Mouse (Mus musculus): Measurements from ENCODE around the gene Gm37419. TPM values are rescaled to one million over a fixed set of nuclear protein-coding genes. Genes with fewer than 3 reads are reported as not detected.
A peak's percentile ranks its signal among the peaks of the same experiment; 100 is the strongest.

The Gm37419 gene
- total RNA-seq, 2 experiments from 2014 or later, result not detected

DNA sequence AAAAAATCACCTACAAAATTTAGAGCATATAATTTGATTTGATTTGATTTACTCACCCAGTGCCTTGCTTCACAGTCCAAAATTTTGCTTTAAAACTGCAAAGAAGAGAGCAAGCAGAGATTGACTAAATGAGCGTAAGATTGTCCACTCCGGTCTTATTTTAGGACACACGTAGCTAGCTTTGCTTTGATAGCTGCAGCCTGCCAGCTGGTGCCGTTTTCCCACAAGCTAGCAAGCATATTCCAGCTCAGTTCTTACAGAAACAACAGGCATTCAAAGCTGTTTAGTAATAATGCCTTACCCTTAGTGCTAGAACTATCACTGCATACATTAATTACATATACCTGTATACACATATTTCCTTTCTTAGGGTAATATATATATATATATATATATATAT is 9.8 kb upstream of the Gm37419 start:
- no peak for DNase-seq
- intact Hi-C loops (cut with DNase I), result no loop called here

DNA sequence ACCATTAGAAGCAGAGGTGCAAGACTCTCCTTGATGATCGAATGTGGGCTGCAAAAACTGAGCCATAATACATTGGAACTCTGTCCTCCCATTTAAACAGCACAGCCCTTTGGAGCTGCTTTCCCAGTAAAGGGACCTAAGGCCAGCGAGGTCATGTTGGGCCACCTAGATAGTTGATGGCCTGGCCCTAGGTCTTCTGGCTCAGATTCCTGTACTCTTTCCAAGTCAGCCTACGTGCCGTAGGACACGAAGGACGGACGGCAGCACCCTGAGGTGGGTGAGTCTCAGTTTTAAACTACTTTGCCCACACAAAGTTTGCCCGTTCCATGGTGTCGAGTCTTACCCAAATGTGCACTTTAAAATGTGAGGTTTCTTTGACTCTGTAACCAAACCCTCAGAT is 8.8 kb upstream of the Gm37419 start:
- intact Hi-C loops (cut with DNase I), result no loop called here

GRCm38 (mm10) chr16:23980201-23980870 is 7.9 kb upstream of the Gm37419 start:
- intact Hi-C loops (cut with DNase I), result loop anchor here (5.0 to 10.0 kb wide), 3 partner anchors 584 to 1367 kb away; no protein-coding TSS in a partner anchor
- peak in 1 of 2 experiments; percentile 41 for DNase-seq

More for the DNA sequence above, 8.8 kb upstream of the Gm37419 start:
- peak; percentile 62 to 63 for DNase-seq

DNA sequence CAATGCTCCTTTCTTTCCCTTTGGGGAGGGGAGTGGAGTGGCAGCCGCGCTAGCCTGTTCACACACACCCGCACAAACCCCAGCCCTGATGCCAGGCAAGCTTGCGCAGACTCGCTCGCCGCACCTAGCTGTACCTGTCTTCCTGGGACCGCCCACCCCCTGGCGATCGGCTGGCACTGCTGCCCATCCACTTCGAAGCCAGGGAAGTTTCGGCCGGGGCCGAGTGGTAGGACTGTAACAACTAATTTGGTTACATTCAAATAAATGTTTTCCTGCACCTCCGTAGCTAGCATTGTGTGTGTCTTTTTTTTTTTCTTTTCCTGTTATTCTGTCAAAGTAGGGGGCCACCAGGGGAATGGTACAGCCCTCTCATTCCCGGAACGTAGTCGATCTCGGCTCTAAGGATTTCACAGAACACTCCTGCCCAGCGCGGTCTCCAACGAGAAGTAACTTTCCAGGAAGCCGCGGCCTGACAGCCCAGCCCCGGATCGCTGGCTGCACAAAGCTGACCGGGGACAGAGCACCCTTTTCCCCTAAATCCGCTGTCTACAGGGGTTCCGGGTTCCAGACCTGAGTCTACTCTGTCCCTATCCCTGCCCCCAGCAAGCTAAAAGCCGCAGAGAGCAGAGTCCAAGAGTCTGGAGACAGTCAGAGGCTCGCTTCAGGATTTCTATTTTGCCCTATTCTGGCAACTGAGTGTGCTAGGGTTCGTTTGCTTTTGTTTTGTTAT is 7.1 kb upstream of the Gm37419 start:
- DNase-seq, result peak; percentile 47 to 65
- intact Hi-C loops (cut with DNase I), result loop anchor here (5.0 to 10.0 kb wide), 3 partner anchors 584 to 1366 kb away; no protein-coding TSS in a partner anchor

- intact Hi-C loops (cut with DNase I), result loop anchor here (1.0 to 10.0 kb wide), 4 partner anchors 583 to 1365 kb away; no protein-coding TSS in a partner anchor
- peak; percentile 78 to 85 for DNase-seq
These were observed 6.1 kb upstream of the Gm37419 start for GRCm38 (mm10) chr16:23981925-23982851.

DNA sequence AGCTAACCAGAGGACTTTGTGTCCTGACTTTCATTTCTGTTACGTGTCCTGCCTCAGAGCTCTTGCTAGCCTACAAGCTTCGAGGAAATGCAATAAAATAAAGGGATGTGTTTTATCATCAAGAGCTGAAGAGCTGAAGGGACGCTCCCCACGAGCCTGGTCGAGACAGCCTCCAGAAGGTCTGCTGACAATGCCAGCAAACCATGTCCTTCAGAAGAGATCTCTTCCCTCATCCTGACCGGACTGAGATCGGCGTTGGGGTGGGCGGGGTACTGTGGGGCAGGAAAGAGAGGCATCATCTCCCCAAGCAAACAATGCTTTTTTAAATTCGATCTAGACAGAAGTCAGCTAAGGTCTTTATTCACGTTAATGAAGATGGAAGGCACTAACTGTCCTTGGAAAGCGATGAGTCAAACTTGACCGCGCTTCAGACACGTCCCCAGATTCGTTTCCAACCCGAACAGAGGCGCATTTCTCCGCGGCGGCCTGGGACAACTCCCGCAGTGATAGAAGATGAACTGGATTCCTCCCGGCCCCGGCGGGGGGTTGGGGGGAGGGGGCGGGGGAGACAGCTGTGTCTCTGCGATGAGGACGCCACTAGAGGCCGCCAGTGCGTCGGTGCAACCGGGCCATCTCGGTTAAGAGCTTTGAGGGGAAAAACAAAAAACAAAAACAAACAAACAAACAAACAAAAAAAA is 5.2 kb upstream of the Gm37419 start:
- intact Hi-C loops (cut with DNase I), result loop anchor here (1.0 to 10.0 kb wide), 4 partner anchors 582 to 1364 kb away; no protein-coding TSS in a partner anchor

GRCm38 (mm10) chr16:23984183-23984582 is 4.1 kb upstream of the Gm37419 start:
- peak; percentile 91 to 93 for DNase-seq
- intact Hi-C loops (cut with DNase I), result loop anchor here (1.0 to 10.0 kb wide), 4 partner anchors 581 to 1363 kb away; no protein-coding TSS in a partner anchor

More for the DNA sequence above, 5.2 kb upstream of the Gm37419 start:
- DNase-seq, result peak; percentile 79 to 80

DNA sequence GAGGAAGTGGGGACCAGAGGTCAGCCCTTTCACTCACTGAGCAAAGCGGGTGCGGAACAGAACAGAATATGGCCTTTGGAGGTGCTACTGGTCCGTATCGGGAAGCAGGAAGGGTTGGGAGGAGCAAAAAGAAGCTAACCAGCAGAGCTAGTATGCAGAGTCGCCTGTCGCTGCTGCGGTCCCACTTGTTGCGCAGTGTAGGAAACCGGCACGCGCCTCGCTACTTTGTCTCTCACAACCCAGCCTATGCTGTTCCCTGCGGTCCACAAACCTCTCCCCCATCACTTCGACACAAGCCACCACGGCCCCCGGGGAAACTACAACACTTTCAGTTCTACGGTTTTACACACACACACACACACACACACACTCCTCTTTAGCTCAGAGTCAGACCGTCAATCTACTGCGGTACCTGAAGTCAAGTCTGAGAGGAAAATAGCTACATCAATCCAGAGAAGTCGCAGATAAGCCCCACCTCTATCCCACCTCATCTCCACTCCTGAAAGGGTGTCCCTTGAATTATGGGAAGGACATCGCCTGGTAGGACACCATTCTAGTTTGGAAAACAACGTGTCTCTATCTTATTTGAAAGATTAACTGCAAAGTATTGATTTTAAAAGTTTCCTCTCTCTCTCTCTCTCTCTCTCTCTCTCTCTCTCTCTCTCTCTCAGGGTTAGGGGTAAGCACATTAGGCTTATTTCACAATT is 3.4 kb upstream of the Gm37419 start:
- DNase-seq, result peak; percentile 68 to 80
- intact Hi-C loops (cut with DNase I), result loop anchor here (1.0 to 10.0 kb wide), 8 partner anchors 297 to 1362 kb away; no protein-coding TSS in a partner anchor

DNA sequence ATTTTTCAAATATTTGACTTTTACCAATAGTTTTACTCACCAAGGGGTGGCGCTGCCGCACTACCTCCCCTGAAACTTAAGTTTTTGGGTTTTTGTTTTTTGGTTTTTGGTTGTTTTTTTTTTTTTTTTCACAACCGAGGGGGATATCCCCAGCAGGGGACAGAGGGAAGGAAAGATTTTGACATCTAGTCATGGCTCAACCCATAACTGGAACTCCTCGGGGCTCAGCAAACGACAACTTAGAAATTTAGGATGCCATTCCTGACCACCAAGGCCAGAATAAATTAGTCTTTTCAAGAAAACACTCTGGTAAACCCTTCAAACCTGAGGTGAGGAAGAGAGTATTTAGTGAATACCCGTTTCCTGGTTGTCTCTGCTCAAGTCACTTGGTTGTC is 2.8 kb upstream of the Gm37419 start:
- intact Hi-C loops (cut with DNase I), result loop anchor here (5.0 to 10.0 kb wide), 5 partner anchors 297 to 902 kb away; no protein-coding TSS in a partner anchor
- peak; percentile 64 to 67 for DNase-seq

DNA sequence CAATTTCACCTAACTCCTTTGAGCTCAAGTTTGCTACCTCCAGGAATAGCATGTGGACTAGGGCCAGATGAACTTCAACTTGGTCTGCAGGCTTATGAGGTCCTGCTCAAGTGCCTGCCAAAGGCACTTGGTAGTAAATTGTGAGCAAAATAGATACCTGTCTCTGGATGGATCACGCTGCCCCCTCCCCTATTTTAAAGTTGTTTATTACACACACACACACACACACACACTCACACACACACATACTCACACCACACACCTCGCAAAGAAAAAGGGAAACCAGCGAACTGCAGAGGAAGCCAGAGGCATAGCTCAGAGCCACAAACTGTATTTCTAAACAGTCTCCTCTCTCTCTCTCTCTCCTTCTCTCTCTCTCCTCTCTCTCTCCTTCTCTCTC is 2.1 kb upstream of the Gm37419 start:
- DNase-seq, result peak in 1 of 2 experiments; percentile 55
- intact Hi-C loops (cut with DNase I), result loop anchor here (5.0 to 10.0 kb wide), 5 partner anchors 296 to 901 kb away; no protein-coding TSS in a partner anchor

- intact Hi-C loops (cut with DNase I), result loop anchor here (5.0 to 10.0 kb wide), 5 partner anchors 295 to 900 kb away; no protein-coding TSS in a partner anchor
- DNase-seq, result peak; percentile 58 to 70
These were observed 1.4 kb upstream of the Gm37419 start for GRCm38 (mm10) chr16:23986871-23987270.

DNA sequence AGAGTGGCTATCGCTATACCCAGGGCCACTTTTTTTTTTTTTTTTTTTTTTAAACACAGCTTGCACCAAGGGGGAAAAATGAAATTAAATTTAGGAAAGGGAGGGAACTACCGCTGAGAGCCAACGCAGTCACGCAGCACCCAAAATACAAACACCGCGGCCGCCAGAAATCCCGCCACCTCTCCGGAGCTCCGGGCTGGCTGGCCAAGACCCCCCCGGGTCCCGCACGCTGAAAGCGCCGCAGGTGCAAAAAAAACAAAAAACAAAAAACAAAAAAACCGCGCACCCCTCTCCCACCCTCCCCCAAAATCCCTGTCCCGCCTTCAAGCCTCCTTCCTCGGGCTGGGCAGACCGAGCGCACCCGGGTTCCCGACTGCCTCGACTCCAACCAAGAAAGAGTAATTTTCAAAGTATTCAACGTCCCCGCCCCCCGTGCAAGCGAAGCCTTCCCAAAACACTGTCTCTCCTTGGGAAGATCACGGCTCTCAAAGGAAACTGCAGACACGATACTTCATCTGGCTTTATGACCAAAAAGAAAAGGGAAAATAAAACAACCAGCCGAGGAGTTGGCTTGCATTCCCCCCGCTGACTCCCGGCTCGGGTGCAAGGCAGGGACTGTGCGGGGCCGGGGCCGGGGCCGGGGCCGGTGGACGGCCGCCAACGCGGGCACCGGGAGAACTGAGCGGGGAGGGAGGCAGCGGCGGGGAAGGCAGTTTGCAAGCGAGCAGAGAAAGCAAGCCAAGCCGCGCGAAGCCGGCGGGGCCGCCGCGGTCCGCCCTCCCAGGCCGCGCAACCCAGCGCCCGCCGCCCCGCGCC is 733 bp upstream of the Gm37419 start:
- intact Hi-C loops (cut with DNase I), result loop anchor here (2.0 to 10.0 kb wide), 6 partner anchors 295 to 900 kb away; no protein-coding TSS in a partner anchor
- DNase-seq, result peak; percentile 59 to 77

- intact Hi-C loops (cut with DNase I), result loop anchor here (2.0 to 10.0 kb wide), 6 partner anchors 294 to 899 kb away; no protein-coding TSS in a partner anchor
- no peak for DNase-seq
These were observed 171 bp upstream of the Gm37419 start for GRCm38 (mm10) chr16:23988157-23988465.

DNA sequence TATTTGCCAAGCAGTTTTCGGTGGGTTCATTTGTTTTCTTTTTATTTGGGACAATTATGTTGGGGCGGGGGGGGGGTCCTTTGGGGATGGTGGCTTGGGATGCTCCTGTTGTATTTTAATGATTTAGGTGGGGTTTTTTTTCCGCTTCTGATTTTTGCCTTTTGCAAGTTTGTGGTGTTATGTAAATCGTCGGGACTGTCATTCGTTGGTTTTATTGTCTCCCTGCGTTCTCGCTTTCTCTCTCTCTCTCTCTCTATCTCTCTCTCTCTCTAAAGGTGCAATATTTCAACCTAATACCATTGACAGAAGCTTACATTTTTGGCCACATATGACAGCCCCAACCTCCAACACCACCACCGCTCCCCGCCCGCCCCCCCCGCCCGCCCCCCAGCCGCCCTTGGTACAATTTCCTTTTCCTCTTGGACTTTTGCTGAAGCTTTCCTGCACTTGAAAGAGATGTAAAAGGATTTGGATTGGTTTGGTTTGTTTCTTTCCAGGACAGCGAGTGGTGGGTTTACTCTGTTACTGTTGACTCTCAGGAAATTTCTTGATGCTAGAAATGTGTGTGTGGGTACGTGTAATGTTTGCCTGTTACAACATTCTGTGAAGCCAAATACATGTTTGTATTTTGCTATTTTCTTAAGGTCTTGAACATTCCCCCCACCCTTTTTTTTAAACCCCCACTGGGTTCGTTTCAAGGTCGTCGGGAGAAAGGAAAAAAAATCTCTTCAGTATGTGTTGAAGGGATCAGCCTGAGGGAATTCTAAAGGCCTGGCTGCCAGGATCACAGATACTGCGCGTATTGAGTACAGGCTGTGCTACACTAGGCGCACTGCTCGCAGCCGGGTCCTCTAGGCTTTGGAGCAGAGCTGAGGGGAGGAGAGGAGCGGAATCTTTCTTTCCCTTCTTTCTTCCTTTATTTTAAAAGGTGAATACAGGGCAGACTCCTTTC is 1.2 kb downstream of the Gm37419 start:
- DNase-seq, result peak; percentile 59 to 61
- intact Hi-C loops (cut with DNase I), result loop anchor here (1.0 to 10.0 kb wide), 9 partner anchors 193 to 898 kb away; partner anchors contain the start of gene Lpp

GRCm38 (mm10) chr16:23990161-23990970 is 2.1 kb downstream of the Gm37419 start:
- DNase-seq, result peak in 1 of 2 experiments; percentile 26
- intact Hi-C loops (cut with DNase I), result loop anchor here (5.0 kb wide), 2 partner anchors 192 to 252 kb away; no protein-coding TSS in a partner anchor

DNA sequence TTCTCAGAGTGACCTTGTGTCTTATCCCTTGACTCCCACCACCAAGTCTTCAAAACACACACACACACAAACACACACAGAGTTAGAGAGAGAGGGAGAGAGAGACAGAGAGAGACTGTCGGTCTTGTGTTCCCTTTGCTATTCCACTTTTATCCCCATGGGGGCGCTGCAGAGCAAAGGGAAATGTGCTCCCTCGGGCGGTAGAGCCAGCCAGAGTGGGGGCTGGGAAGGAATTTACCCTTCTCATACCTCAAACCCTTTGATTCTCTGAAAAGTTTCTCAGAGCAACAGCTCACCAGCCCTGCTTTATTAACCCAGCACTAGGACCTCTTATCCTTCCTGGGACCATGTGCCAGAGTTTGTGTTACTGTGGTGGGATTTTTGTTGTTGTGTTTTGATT is 2.9 kb downstream of the Gm37419 start:
- peak; percentile 87 to 89 for DNase-seq
- intact Hi-C loops (cut with DNase I), result loop anchor here (5.0 kb wide), 2 partner anchors 191 to 251 kb away; no protein-coding TSS in a partner anchor

All from heart, postnatal 36 days (tissue).